Mouse (Mus musculus) embryonic fibroblast, embryonic 13.5 days (primary cell): ENCODE data around the gene Hrh3.

Experiments
- CTCF ChIP-seq: IDR thresholded peaks from 2 replicates; pipeline ENCODE4 v1.5.1; 2011; ENCODE audit warnings: mild to moderate bottlenecking, control low read depth, low read length, moderate library complexity, borderline replicate concordance; ENCODE audit not compliant: insufficient read depth
- POLR2A ChIP-seq: IDR thresholded peaks from 2 replicates; pipeline ENCODE4 v1.6.1; 2011; ENCODE audit warnings: low read depth, mild to moderate bottlenecking, control low read depth, low read length, moderate library complexity

- no peak for TF ChIP-seq POLR2A
- no peak for TF ChIP-seq CTCF
Observed at GRCm38 (mm10) chr2:180084565-180084964, 19.7 kb downstream of the Hrh3 start.
